Mouse (Mus musculus): Measurements from ENCODE around the gene Xrcc5. TPM values are rescaled to one million over a fixed set of nuclear protein-coding genes. Genes with fewer than 3 reads are reported as not detected.

Gene Xrcc5
- polyA plus RNA-seq, 1 experiment from 2014 or later = 43.6 TPM

DNA sequence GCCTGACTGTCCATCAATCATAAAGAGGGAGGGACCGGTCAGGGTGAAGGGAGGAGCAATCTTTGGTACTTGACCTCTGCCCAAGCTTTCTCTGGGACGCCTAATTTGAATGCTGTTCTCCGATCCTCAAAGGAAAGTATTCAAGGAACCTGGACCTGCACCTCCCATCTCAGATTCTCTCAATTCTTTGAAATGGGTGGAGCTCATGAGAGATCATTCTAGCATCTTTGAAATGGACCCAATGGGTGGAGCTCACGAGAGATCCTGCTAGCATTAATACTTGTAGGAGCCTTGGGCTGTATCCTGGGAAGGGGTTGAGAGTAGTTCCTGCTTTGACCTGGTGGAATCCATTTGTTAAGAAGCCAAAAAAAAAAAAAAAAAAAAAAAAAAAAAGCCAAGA is 119.2 kb downstream of the Xrcc5 start:
- ATAC-seq (ENCODE audit: insufficient number of reproducible peaks, insufficient read depth, low FRiP score, low read depth) = no peak
- WGBS = 77% methylated on average over 4 of the region's 4 CpGs
- no peak overlapping the region for H3K9ac ChIP-seq (replicated peaks; ENCODE audit: low read depth, low read length)

DNA sequence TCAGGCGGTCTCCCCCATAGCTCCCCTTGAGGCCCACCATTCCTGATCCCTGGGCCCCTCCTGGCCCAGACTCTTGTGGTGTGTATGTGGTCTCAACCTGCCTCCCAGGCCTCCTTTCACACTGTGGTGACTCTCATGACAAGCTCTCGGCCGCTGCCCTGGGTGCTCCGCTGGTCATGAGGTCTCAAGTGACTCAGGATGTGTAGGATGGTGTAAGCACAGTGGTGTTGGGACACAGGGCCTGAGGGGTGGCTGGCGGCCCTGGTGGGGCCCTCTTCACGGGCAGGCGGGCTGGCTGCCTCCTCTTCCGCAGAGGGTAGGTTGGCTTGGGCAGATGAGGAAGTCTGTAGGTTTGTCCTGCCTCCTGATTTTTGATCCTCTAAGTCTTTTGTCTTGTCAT is 121.3 kb downstream of the Xrcc5 start:
- Histone ChIP-seq H3K36me3 (ENCODE audit: control insufficient read depth, insufficient read depth, low read length) (no peaks in the 10 kb centered on the region), H3K9me3 (ENCODE audit: control insufficient read depth, low read depth, low read length) (no peaks in the 10 kb centered on the region), H3K27me3 (ENCODE audit: control insufficient read depth, insufficient read depth, low read length) (no peaks in the 10 kb centered on the region), H3K4me1 (ENCODE audit: control insufficient read depth, insufficient read depth, low read length) (no peaks in the 10 kb centered on the region), H3K9ac (replicated peaks; ENCODE audit: low read depth, low read length) (no peak overlapping the region), H3K4me2 (replicated peaks; ENCODE audit: low read depth, low read length) (no peak overlapping the region), H3K4me3 (ENCODE audit: low read depth, low read length) (no peak overlapping the region), H3K27ac (ENCODE audit: low read length) (no peak overlapping the region)
- no peak for ATAC-seq (ENCODE audit: insufficient number of reproducible peaks, insufficient read depth, low FRiP score, low read depth)
- 87% methylated on average over 8 of the region's 8 CpGs for WGBS

More for the DNA sequence above, 119.2 kb downstream of the Xrcc5 start:
- Histone ChIP-seq H3K4me2 (replicated peaks; ENCODE audit: low read depth, low read length) (no peak overlapping the region), H3K27me3 (ENCODE audit: control insufficient read depth, insufficient read depth, low read length) (no peaks in the 10 kb centered on the region), H3K36me3 (ENCODE audit: control insufficient read depth, insufficient read depth, low read length) (no peaks in the 10 kb centered on the region), H3K4me1 (ENCODE audit: control insufficient read depth, insufficient read depth, low read length) (no peaks in the 10 kb centered on the region), H3K4me3 (ENCODE audit: low read depth, low read length) (no peak overlapping the region), H3K27ac (ENCODE audit: low read length) (no peak overlapping the region), H3K9me3 (ENCODE audit: control insufficient read depth, low read depth, low read length) (no peaks in the 10 kb centered on the region)

DNA sequence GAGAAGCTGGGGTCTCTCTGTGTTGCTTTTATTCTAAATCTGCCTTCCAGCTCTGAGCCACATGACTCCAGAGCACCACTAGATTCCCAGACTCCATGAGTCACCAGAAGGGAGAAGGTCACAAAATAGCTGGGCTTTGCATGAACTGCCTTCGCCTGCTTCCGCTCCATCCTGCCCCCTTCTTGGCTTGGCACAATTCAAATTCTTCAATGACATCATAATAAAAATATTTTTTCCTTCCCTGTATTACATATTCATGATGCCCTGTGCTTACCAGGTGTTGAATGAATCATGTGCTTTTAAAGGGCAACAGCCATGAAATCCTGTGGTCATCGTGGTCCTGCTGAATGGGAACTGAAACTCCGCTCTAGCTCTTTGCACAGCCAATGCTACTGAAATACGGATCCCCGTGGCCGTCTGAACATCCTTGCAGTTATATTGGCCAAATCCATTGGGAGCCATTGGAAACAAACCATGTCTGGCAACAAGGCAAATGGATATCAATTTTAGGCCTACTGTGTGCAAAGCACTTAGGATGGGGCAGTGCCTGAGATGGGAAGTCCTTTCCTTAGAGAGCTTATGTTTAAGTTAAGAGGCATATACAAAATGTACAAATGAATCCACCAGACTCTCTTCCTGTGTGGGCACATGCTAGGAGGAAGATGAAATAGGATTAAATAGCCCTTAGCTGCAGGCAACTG is 122.0 kb downstream of the Xrcc5 start:
- no peak overlapping the region for H3K4me2 ChIP-seq (replicated peaks; ENCODE audit: low read depth, low read length)
- no peak for ATAC-seq (ENCODE audit: insufficient number of reproducible peaks, insufficient read depth, low FRiP score, low read depth)
- 85% methylated on average over 7 of the region's 7 CpGs for WGBS

DNA sequence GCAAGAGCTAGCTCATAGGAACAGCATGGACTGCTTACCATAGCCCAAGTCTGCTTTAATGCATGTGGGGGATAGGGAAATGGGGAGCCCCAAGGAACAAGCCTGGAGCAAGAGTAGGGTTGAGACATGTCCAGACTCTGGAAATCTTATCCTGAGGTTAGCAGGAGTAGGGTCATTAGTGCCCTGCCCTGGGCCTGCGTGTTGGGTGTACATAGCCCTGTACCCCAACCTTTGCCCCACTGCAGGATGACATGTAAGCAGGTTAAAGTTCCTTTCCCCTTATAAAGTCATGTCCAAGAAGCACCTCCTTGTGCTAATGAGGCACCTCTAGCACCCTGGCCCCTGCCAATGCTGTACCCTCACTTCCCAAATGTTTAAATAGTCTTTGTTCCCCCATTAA is 125.4 kb downstream of the Xrcc5 start:
- H3K4me1 ChIP-seq (ENCODE audit: control insufficient read depth, insufficient read depth, low read length) = no peaks in the 10 kb centered on the region
- no peaks in the 10 kb centered on the region for H3K9me3 ChIP-seq (ENCODE audit: control insufficient read depth, low read depth, low read length)
- no peak for ATAC-seq (ENCODE audit: insufficient number of reproducible peaks, insufficient read depth, low FRiP score, low read depth)
- no peaks in the 10 kb centered on the region for H3K27me3 ChIP-seq (ENCODE audit: control insufficient read depth, insufficient read depth, low read length)
- H3K4me3 ChIP-seq (ENCODE audit: low read depth, low read length) = no peak overlapping the region
- H3K36me3 ChIP-seq (ENCODE audit: control insufficient read depth, insufficient read depth, low read length) = no peaks in the 10 kb centered on the region
- H3K9ac ChIP-seq (replicated peaks; ENCODE audit: low read depth, low read length) = no peak overlapping the region
- no peak overlapping the region for H3K4me2 ChIP-seq (replicated peaks; ENCODE audit: low read depth, low read length)
- 73% methylated on average over 1 of the region's 1 CpGs for WGBS
- no peak overlapping the region for H3K27ac ChIP-seq (ENCODE audit: low read length)

More for the DNA sequence above, 122.0 kb downstream of the Xrcc5 start:
- Histone ChIP-seq H3K27ac (ENCODE audit: low read length) (no peak overlapping the region), H3K36me3 (ENCODE audit: control insufficient read depth, insufficient read depth, low read length) (no peaks in the 10 kb centered on the region), H3K27me3 (ENCODE audit: control insufficient read depth, insufficient read depth, low read length) (no peaks in the 10 kb centered on the region), H3K9ac (replicated peaks; ENCODE audit: low read depth, low read length) (no peak overlapping the region), H3K9me3 (ENCODE audit: control insufficient read depth, low read depth, low read length) (no peaks in the 10 kb centered on the region), H3K4me3 (ENCODE audit: low read depth, low read length) (no peak overlapping the region), H3K4me1 (ENCODE audit: control insufficient read depth, insufficient read depth, low read length) (no peaks in the 10 kb centered on the region)

DNA sequence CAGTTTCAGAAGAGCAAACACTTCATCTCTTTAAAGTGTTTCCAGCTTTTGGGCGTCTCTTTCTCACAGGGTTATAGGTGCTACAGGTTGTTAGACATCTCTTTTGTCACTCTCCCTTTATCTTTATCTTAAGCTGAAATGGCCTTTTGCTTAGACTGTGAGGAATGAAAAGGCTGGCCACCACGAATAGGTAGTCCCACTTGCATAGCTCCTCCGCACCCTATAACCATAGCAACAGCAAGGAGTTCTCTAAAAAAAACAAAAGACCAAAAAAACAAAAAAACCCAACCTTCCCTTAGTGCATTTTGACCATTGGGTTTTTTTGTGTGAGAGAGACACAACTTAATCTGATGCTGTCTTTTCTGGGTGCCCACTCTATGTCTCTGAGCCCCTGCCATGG is 127.3 kb downstream of the Xrcc5 start:
- 69% methylated on average over 3 of the region's 3 CpGs for WGBS
- no peaks in the 10 kb centered on the region for H3K27me3 ChIP-seq (ENCODE audit: control insufficient read depth, insufficient read depth, low read length)

DNA sequence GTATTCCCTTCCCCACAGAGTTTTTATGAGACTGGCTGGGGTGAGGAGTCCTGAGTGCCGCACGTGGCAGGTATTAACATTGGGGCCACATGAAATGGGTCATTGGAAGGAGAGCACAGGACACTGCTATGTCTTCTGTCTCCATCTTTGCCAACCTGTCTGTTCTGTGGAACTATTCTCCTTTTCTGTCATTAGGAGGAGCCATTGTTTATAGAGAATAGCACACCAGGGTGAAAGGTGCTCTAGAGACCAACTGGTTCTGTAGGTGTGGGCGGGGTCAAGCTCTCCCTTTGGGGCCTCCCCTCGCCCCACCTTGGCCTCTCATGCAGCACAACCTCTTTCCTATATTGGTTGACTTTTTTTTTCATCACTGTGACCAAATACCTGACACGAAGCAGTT is 129.7 kb downstream of the Xrcc5 start:
- 81% methylated on average over 5 of the region's 5 CpGs for WGBS
- Histone ChIP-seq H3K9me3 (ENCODE audit: control insufficient read depth, low read depth, low read length) (no peaks in the 10 kb centered on the region), H3K27me3 (ENCODE audit: control insufficient read depth, insufficient read depth, low read length) (no peaks in the 10 kb centered on the region), H3K9ac (replicated peaks; ENCODE audit: low read depth, low read length) (no peak overlapping the region), H3K36me3 (ENCODE audit: control insufficient read depth, insufficient read depth, low read length) (no peaks in the 10 kb centered on the region), H3K4me2 (replicated peaks; ENCODE audit: low read depth, low read length) (no peak overlapping the region), H3K4me3 (ENCODE audit: low read depth, low read length) (no peak overlapping the region), H3K27ac (ENCODE audit: low read length) (no peak overlapping the region), H3K4me1 (ENCODE audit: control insufficient read depth, insufficient read depth, low read length) (no peaks in the 10 kb centered on the region)
- ATAC-seq (ENCODE audit: insufficient number of reproducible peaks, insufficient read depth, low FRiP score, low read depth) = no peak

More for the DNA sequence above, 127.3 kb downstream of the Xrcc5 start:
- Histone ChIP-seq H3K36me3 (ENCODE audit: control insufficient read depth, insufficient read depth, low read length) (no peaks in the 10 kb centered on the region), H3K9me3 (ENCODE audit: control insufficient read depth, low read depth, low read length) (no peaks in the 10 kb centered on the region), H3K4me3 (ENCODE audit: low read depth, low read length) (no peak overlapping the region), H3K27ac (ENCODE audit: low read length) (no peak overlapping the region), H3K9ac (replicated peaks; ENCODE audit: low read depth, low read length) (no peak overlapping the region), H3K4me2 (replicated peaks; ENCODE audit: low read depth, low read length) (no peak overlapping the region), H3K4me1 (ENCODE audit: control insufficient read depth, insufficient read depth, low read length) (no peaks in the 10 kb centered on the region)
- no peak for ATAC-seq (ENCODE audit: insufficient number of reproducible peaks, insufficient read depth, low FRiP score, low read depth)

DNA sequence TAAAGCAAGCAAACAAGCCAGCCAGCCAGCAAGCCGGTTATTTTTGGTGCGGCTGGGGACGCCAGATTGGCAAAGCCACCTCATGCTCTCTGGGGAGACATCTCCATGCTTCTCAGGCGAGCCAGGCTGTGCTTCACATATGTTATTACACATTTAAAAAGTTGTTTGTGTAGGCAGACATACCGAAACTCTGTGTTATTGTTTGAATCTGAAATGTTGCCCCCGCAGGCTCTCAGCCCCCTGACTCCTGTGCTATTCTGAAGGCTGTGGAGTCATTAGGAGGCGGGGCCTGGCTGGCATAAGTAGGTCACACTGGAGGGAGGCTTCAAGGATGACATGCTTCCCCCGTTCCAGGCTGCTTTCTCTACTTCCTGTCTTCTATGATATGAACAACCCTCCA is 131.9 kb downstream of the Xrcc5 start:
- 76% methylated on average over 8 of the region's 8 CpGs for WGBS
- no peaks in the 10 kb centered on the region for H3K27me3 ChIP-seq (ENCODE audit: control insufficient read depth, insufficient read depth, low read length)
- no peak overlapping the region for H3K27ac ChIP-seq (ENCODE audit: low read length)
- H3K9me3 ChIP-seq (ENCODE audit: control insufficient read depth, low read depth, low read length) = no peaks in the 10 kb centered on the region
- no peaks in the 10 kb centered on the region for H3K4me1 ChIP-seq (ENCODE audit: control insufficient read depth, insufficient read depth, low read length)
- no peak overlapping the region for H3K4me2 ChIP-seq (replicated peaks; ENCODE audit: low read depth, low read length)
- no peak for ATAC-seq (ENCODE audit: insufficient number of reproducible peaks, insufficient read depth, low FRiP score, low read depth)
- no peaks in the 10 kb centered on the region for H3K36me3 ChIP-seq (ENCODE audit: control insufficient read depth, insufficient read depth, low read length)
- no peak overlapping the region for H3K9ac ChIP-seq (replicated peaks; ENCODE audit: low read depth, low read length)
- H3K4me3 ChIP-seq (ENCODE audit: low read depth, low read length) = no peak overlapping the region

DNA sequence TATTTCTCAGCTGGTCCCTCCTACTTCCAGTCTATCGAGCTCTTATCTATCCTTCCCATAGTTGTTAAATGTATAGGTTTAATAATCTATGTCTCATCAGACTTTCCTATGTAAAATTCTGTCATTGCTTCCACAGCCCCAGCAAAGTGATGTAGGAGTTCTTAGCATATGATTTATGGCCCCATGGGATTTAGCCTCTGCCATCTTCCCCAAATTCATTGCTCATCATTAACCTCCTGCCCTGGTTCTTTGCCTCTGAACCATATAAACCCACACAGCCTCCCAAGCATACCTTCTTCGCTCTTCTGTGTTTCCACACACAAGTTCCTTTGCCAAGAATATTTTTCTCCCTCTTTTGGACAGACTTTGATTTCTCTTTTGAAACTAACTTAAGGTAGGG is 135.5 kb downstream of the Xrcc5 start:
- 78% methylated on average over 2 of the region's 2 CpGs for WGBS
- no peak for ATAC-seq (ENCODE audit: insufficient number of reproducible peaks, insufficient read depth, low FRiP score, low read depth)
- no peak overlapping the region for H3K9ac ChIP-seq (replicated peaks; ENCODE audit: low read depth, low read length)
- no peaks in the 10 kb centered on the region for H3K9me3 ChIP-seq (ENCODE audit: control insufficient read depth, low read depth, low read length)
- H3K27me3 ChIP-seq (ENCODE audit: control insufficient read depth, insufficient read depth, low read length) = no peaks in the 10 kb centered on the region
- no peaks in the 10 kb centered on the region for H3K36me3 ChIP-seq (ENCODE audit: control insufficient read depth, insufficient read depth, low read length)
- H3K4me2 ChIP-seq (replicated peaks; ENCODE audit: low read depth, low read length) = no peak overlapping the region
- H3K4me3 ChIP-seq (ENCODE audit: low read depth, low read length) = no peak overlapping the region
- no peaks in the 10 kb centered on the region for H3K4me1 ChIP-seq (ENCODE audit: control insufficient read depth, insufficient read depth, low read length)
- no peak overlapping the region for H3K27ac ChIP-seq (ENCODE audit: low read length)
